Mouse (Mus musculus): ENCODE results near the gene Scarf2. TPM values are rescaled to one million over a fixed set of nuclear protein-coding genes. Genes with fewer than 3 reads are reported as not detected.

Gene Scarf2
- total RNA-seq, 2 experiments from 2014 or later, result 17.3 to 25.4 TPM

- DNase-seq, result no peak
Measured at GRCm38 (mm10) chr16:17830385-17831178, 33.5 kb downstream of the Scarf2 start.

GRCm38 (mm10) chr16:17831781-17832180, 34.7 kb downstream of the Scarf2 start:
- DNase-seq, result no peak

GRCm38 (mm10) chr16:17832821-17833220, 35.7 kb downstream of the Scarf2 start, which contains the start of gene B830017H08Rik:
TSS of gene B830017H08Rik (plus strand) at chr16:17833121.
- DNase-seq, result no peak

DNA sequence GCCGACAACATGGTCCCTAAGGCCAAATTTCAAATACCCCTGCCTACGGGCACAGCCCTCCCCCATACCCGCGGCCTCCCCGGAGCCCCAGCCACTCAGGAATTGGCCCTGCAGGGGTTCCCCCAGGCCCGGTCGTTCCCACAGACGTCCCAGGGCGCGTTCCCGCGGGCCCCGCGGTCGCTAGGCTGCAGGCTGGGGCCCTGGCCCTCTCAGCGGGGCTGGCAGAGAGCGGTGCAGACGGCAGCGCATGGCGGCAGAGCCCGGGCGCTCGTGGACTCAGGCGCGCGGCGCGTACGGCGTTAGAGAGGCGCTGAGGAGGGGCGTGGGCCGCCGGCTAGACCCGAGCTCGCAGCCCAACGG, 36.2 kb downstream of the Scarf2 start:
- DNase-seq, result peak; percentile 29

DNA sequence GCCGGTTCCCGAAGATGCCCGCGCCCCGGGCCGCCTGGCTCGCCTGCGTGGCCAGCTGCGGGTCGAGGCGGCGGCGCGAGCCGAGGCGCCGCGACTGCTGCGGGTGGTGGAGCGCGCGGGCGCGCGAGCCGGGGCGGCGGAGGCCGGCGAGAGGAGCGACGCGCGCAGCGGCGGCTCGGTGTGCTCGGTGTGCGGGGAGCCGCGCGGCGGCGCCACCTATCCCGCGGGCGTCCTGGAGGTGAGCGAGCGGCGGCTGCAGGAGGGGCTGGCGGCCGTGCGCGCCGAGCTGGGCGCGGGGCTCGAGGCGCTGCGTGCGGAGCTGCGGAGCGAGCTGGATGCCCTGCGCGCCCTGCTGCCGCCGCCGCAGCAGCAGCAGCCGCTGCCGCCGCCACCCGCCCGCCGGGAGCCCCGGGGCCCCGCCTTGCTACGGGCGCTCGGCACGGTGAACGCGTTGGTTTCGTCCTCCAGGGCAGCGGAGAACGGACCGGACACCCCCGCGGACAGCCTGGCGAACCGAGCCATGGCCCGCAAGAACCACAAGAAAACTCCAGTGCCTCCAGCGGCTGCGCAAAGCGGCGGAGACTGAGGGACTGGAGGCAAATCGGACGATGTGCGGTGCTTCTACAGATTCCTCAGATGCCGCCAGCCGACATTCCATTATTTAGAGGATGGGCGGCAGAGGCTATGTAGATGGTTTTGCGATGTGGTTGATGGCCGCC, 36.8 kb downstream of the Scarf2 start:
- DNase-seq, result no peak

GRCm38 (mm10) chr16:17834543-17834942, 37.5 kb downstream of the Scarf2 start:
- no peak for DNase-seq

DNA sequence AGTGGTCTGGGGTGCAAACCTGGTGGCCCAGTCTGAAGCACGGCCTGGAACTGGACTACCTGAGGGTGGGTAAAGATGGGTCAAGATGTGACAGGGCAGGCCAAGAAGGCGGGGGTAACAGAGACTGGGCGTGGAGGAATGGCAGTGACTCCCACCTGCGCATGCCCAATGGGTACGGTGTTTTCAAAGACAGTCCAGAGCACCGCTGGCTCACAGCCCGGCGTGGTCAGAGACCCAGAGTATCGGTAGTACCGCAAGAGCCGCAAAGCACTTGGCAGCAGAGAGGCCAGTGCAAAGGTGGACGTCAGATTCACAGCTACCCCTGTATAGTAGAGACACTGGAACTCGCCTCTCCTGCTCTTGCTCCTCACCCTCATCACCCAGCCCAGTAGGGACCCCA, 38.4 kb downstream of the Scarf2 start:
- no peak for DNase-seq

- DNase-seq, result no peak
Measured at GRCm38 (mm10) chr16:17838051-17838450, 41.0 kb downstream of the Scarf2 start, which contains the start of gene Car15. TSS of gene Car15 (minus strand) at chr16:17838364.

DNA sequence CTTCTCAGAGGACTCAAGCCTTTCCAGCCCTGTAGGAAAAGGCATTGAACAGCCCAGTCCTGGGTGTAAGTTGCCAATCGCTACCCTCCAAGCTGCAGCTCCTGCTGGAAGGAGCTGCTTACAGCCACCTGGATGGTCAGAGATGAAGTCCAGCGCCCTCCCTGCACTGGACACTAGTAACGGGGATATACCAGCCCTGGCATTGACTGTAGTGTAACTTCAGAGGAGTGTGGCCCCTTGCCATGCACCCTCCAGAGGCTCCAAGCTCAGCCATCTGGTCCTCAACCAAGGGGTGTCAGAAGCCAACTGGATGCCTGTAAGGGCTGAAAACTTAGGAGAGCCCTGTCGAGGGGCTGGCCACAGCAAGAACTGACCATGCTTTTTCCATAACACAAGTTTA, 42.9 kb downstream of the Scarf2 start:
- peak; percentile 55 for DNase-seq

DNA sequence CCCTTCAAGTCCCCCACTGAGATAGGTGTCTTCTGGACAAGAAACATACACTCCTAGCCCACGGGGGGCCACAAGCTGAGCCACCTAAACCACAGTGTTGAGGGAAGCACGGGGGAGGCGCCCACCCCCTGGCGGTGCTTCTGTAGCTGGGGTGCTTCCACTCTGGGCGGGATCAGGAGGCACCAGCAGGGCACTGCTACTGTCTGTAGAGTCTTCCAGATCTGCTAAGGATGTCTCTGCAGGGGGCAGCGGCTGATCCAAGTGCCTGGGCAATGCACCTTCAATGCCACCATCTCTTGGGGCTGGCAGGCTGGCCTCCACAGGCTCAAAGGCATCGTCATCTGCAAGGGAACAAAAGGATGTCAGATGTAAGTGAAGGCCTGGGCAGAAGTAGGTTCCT, 45.4 kb downstream of the Scarf2 start:
- DNase-seq, result no peak

GRCm38 (mm10) chr16:17843701-17844365, 46.8 kb downstream of the Scarf2 start:
- DNase-seq, result no peak

DNA sequence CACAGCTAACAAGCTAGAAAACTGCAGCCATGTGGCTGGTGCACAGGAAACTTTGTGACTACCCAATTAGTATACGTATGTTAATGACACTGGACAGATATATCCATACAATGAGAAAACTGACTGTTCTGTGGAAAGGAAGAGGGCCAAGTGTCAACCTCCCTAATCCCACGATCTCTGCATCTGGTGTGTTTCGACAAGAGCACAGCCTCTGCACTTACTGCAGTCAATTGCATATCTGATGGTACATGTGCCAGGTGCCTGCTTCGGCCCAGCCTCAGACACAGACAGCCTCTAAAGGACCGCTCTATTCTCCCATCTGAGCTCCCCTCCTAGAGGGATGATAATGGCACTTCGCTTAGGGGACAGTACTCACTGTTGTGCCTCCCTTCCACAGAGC, 51.3 kb downstream of the Scarf2 start:
- no peak for DNase-seq

- DNase-seq, result no peak
Measured at GRCm38 (mm10) chr16:17848928-17849327, 51.8 kb downstream of the Scarf2 start.

DNA sequence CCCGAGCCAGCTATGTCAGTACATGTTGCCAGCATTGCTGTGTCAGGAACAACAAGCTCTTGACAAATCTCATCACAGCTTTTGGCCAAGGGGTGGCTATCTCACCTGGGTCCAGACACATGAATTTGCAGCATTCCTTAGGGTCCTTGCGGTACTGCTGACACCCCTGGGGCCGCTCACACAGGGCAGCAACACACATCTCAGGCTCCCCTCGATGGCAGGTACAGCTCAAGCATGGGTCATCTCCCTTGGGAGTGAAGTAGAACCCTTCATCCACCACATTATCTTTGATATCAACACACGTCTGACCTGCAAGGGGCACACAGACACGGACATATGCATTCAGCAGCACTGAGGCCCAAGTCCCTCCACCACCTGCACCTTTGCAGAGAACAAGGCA, 52.4 kb downstream of the Scarf2 start:
- DNase-seq, result no peak

- no peak for DNase-seq
Measured at GRCm38 (mm10) chr16:17851331-17851730, 54.2 kb downstream of the Scarf2 start.

- DNase-seq, result no peak
Measured at GRCm38 (mm10) chr16:17851860-17852259, 54.8 kb downstream of the Scarf2 start.

GRCm38 (mm10) chr16:17853263-17853662, 56.2 kb downstream of the Scarf2 start:
- no peak for DNase-seq

DNA sequence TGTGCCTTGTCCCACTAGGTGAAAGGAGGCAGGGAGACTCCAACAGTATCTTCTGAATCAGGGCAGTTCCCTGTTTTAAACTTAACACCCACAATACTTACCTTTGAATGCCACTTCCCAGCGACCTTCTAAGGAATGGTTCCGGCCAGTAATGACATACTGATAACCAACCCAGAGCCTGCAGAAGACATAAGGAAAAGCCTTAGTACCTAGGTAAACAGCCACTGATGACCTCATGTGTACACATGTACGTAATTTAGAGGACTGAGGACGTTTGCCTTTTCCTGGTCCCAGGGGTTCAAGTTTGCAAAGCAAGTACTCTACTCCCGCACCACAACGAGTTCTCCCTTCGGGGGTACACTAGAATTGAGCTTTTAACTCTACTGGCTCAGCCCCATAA, 60.1 kb downstream of the Scarf2 start:
- DNase-seq, result no peak

Other genes with a start within 250 kb of the Scarf2 start
- 1 to 10 TPM; 1.4 to 3.7 TPM for gene Lrrc74b, start 236.0 kb upstream of the Scarf2 start, total RNA-seq (2021)
- gene P2rx6, start 235.4 kb upstream of the Scarf2 start, total RNA-seq (2021), result 1 to 10 TPM; 5.4 to 7.3 TPM
- 1 to 10 TPM; 1.6 to 2.7 TPM for gene Slc7a4, start 214.1 kb upstream of the Scarf2 start, total RNA-seq (2021)
- gene Smpd4, start 177.9 kb upstream of the Scarf2 start, total RNA-seq (2021), result 10 to 100 TPM; 13.6 to 21.6 TPM
- 1 to 10 TPM; 2.2 to 2.5 TPM for gene Ccdc74a, start 150.8 kb upstream of the Scarf2 start, total RNA-seq (2021)
- gene Med15, start 64.4 kb upstream of the Scarf2 start, total RNA-seq (2021), result 10 to 100 TPM; 24.5 to 34.9 TPM
- 10 to 100 TPM; 22.5 to 28.3 TPM for gene Klhl22, start 37.7 kb upstream of the Scarf2 start, total RNA-seq (2021)
- gene B830017H08Rik, start 35.8 kb downstream of the Scarf2 start, total RNA-seq (2021), result not detected
- gene Car15, start 41.1 kb downstream of the Scarf2 start, total RNA-seq (2021), result 1 to 10 TPM; 1.0 to 2.1 TPM
- under 1 TPM; 0.09 to 0.14 TPM for gene Gm20518, start 94.4 kb downstream of the Scarf2 start, total RNA-seq (2021)
- under 1 TPM in 1 of 2 experiments, not detected in 1; 0.14 TPM for gene Tssk1, start 96.9 kb downstream of the Scarf2 start, total RNA-seq (2021)
- gene Dgcr2, start 101.3 kb downstream of the Scarf2 start, total RNA-seq (2021), result 10 to 100 TPM; 36.7 to 40.4 TPM
- gene Tssk2, start 101.4 kb downstream of the Scarf2 start, total RNA-seq (2021), result not detected
- gene Ess2, start 114.1 kb downstream of the Scarf2 start, total RNA-seq (2021), result 10 to 100 TPM; 11.0 to 13.8 TPM
- not detected for gene Gsc2, start 117.8 kb downstream of the Scarf2 start, total RNA-seq (2021)
- gene Slc25a1, start 130.9 kb downstream of the Scarf2 start, total RNA-seq (2021), result 10 to 100 TPM in 1 of 2 experiments, 1 to 10 TPM in 1; 9.9 to 11.5 TPM
- under 1 TPM in 1 of 2 experiments, not detected in 1; 0.41 TPM for gene Vpreb2, start 183.1 kb downstream of the Scarf2 start, total RNA-seq (2021)